Mouse (Mus musculus): ENCODE results near the gene Kbtbd4. TPM values are rescaled to one million over a fixed set of nuclear protein-coding genes. Genes with fewer than 3 reads are reported as not detected.

Gene Kbtbd4
- total and polyA plus RNA-seq, 3 experiments = 21.9 to 23.1 TPM; not detected in 1

DNA sequence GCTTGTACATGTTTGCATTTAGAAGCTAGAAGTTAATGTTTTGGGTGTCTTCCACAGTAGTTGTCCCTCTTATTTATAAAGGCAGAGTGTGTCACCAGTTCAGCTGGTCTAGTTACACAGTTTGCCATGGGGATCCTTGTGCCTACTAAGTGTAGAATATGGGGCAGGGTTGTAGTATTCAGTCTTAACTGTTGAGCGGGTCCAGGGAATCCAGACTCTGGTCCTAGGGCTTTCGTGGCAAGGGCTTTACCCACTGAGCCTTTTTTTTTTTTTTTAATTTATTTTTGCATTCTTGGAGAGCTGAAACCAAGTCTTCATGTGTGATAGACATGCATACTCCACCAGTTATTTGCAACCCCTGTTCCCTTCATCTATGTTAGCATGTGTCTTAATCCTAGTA lies 43.1 kb upstream of the Kbtbd4 start:
- H3K4me3 ChIP-seq (ENCODE audit: control insufficient read depth in 1 of 2, insufficient read depth in 1 of 2, low read depth in 2 of 2, low read length in 2 of 2) = no peak overlapping the region
- no peaks in the 10 kb centered on the region for H3K27me3 ChIP-seq (ENCODE audit: control insufficient read depth in 1 of 2, insufficient read depth in 2 of 2, low read length in 2 of 2)
- no peak for DNase-seq (ENCODE audit: low read depth, low spot score)
- no peaks in the 10 kb centered on the region for H3K4me1 ChIP-seq (ENCODE audit: control insufficient read depth in 1 of 2, insufficient read depth in 2 of 2, low read length in 2 of 2)
- no peak for TF ChIP-seq MYC (IDR thresholded peaks at IDR 0.05; ENCODE audit: low read depth, low read length)
- TF ChIP-seq POLR2A (IDR thresholded peaks at IDR 0.05; ENCODE audit: control insufficient read depth in 1 of 2, insufficient read depth in 1 of 2, low read depth in 1 of 2, low read length in 2 of 2, poor library complexity in 1 of 2) = no peak
- no peak for TF ChIP-seq ZMIZ1 (IDR thresholded peaks at IDR 0.05; ENCODE audit: low read depth, low read length)
- no peak for TF ChIP-seq CHD2 (IDR thresholded peaks at IDR 0.05; ENCODE audit: low read length)
- TF ChIP-seq MAFK (IDR thresholded peaks at IDR 0.05; ENCODE audit: borderline replicate concordance, low read depth, low read length) = no peak
- no peak for TF ChIP-seq TCF12 (IDR thresholded peaks at IDR 0.05; ENCODE audit: low read depth, low read length)
- no peak for TF ChIP-seq MAZ (IDR thresholded peaks at IDR 0.05; ENCODE audit: low read depth, low read length)
- TF ChIP-seq USF1 (IDR thresholded peaks at IDR 0.05; ENCODE audit: low read depth, low read length) = no peak
- no peak for TF ChIP-seq CHD1 (IDR thresholded peaks at IDR 0.05; ENCODE audit: low read depth, low read length)
- no peak for TF ChIP-seq ZNF384 (IDR thresholded peaks at IDR 0.05; ENCODE audit: low read depth, low read length)
- no peak for TF ChIP-seq MYB (IDR thresholded peaks at IDR 0.05; ENCODE audit: low read depth, low read length)
- no peak for TF ChIP-seq RCOR1 (IDR thresholded peaks at IDR 0.05; ENCODE audit: low read depth, low read length)
- no peak for TF ChIP-seq HCFC1 (IDR thresholded peaks at IDR 0.05; ENCODE audit: low read depth, low read length)
- H3K9ac ChIP-seq (ENCODE audit: control insufficient read depth, low read depth, low read length, poor library complexity, severe bottlenecking) = no peak overlapping the region
- H3K9me3 ChIP-seq (replicated peaks; ENCODE audit: insufficient read depth, low read length) = no peaks in the 10 kb centered on the region
- H3K79me2 ChIP-seq (ENCODE audit: control insufficient read depth, insufficient read depth, low read length, poor library complexity) = no peaks in the 10 kb centered on the region
- H3K36me3 ChIP-seq (ENCODE audit: control insufficient read depth in 1 of 2, insufficient read depth in 2 of 2, low read length in 2 of 2) = peaks cover 0 to 36% of the 10 kb centered on the region in 2 experiments; a peak in 2 of 4 replicates
- H3K27ac ChIP-seq (ENCODE audit: control insufficient read depth, low read depth, low read length) = no peak overlapping the region

DNA sequence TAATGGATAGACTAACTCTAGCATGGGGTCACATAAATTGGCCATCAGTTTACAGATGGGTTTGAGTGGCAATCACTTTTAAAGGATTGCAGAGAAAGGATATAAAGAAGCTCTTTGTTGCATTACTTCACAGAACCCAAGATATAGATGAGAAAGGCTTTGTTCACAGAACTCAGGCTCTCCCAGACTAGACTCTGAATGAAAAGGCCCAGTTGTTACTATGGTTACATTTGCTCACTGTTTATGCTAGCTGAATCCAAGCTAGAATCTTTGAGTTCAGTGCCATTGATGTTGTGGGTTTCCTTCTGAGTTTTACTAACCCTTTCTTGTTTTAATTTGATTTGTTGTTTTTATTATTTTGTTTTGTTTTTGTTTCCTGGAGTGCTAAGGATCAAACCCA lies 40.4 kb upstream of the Kbtbd4 start:
- no peak overlapping the region for H3K27ac ChIP-seq (ENCODE audit: control insufficient read depth, low read depth, low read length)
- H3K79me2 ChIP-seq (ENCODE audit: control insufficient read depth, insufficient read depth, low read length, poor library complexity) = no peaks in the 10 kb centered on the region
- no peaks in the 10 kb centered on the region; a peak in 1 of 4 replicates for H3K4me1 ChIP-seq (ENCODE audit: control insufficient read depth in 1 of 2, insufficient read depth in 2 of 2, low read length in 2 of 2)
- no peaks in the 10 kb centered on the region for H3K9me3 ChIP-seq (replicated peaks; ENCODE audit: insufficient read depth, low read length)
- TF ChIP-seq EP300 (IDR thresholded peaks at IDR 0.05; ENCODE audit: low read depth in 1 of 2, low read length in 2 of 2) (no peak), MEF2A (IDR thresholded peaks at IDR 0.05; ENCODE audit: extremely low read depth, insufficient replicate concordance, low read depth, low read length, poor library complexity, severe bottlenecking) (no peak), MXI1 (IDR thresholded peaks at IDR 0.05; ENCODE audit: low read depth, low read length) (no peak), TBP (IDR thresholded peaks at IDR 0.05; ENCODE audit: low read depth, low read length) (no peak), CHD1 (IDR thresholded peaks at IDR 0.05; ENCODE audit: low read depth, low read length) (no peak), NELFE (IDR thresholded peaks at IDR 0.05; ENCODE audit: low read depth, low read length) (no peak), TCF12 (IDR thresholded peaks at IDR 0.05; ENCODE audit: low read depth, low read length) (no peak), RAD21 (IDR thresholded peaks at IDR 0.05; ENCODE audit: low read depth, low read length) (no peak), HCFC1 (IDR thresholded peaks at IDR 0.05; ENCODE audit: low read depth, low read length) (no peak), POLR2A (IDR thresholded peaks at IDR 0.05; ENCODE audit: control insufficient read depth in 1 of 2, insufficient read depth in 1 of 2, low read depth in 1 of 2, low read length in 2 of 2, poor library complexity in 1 of 2) (no peak), CTCF (IDR thresholded peaks at IDR 0.05 in 2 of 3, conservative IDR thresholded peaks at IDR 0.05 in 1 of 3; ENCODE audit: control insufficient read depth in 1 of 3, insufficient read depth in 1 of 3, low read depth in 2 of 3, low read length in 3 of 3, poor library complexity in 1 of 3, severe bottlenecking in 1 of 3) (no peak), CHD2 (IDR thresholded peaks at IDR 0.05; ENCODE audit: low read length) (no peak), SMC3 (IDR thresholded peaks at IDR 0.05; ENCODE audit: low read depth, low read length) (no peak), TAL1 (IDR thresholded peaks at IDR 0.05; ENCODE audit: low read length) (no peak), MAFK (IDR thresholded peaks at IDR 0.05; ENCODE audit: borderline replicate concordance, low read depth, low read length) (no peak), BHLHE40 (IDR thresholded peaks at IDR 0.05; ENCODE audit: borderline replicate concordance, low read depth, low read length) (no peak), E2F4 (IDR thresholded peaks at IDR 0.05; ENCODE audit: borderline replicate concordance, low read depth, low read length) (no peak), SIN3A (IDR thresholded peaks at IDR 0.05; ENCODE audit: low read length) (no peak), MYB (IDR thresholded peaks at IDR 0.05; ENCODE audit: low read depth, low read length) (no peak), ETS1 (IDR thresholded peaks at IDR 0.05; ENCODE audit: low read depth, low read length) (no peak)
- H3K4me3 ChIP-seq (ENCODE audit: control insufficient read depth in 1 of 2, insufficient read depth in 1 of 2, low read depth in 2 of 2, low read length in 2 of 2) = no peak overlapping the region
- H3K9ac ChIP-seq (ENCODE audit: control insufficient read depth, low read depth, low read length, poor library complexity, severe bottlenecking) = no peak overlapping the region
- no peak for DNase-seq (ENCODE audit: low read depth, low spot score)
- H3K36me3 ChIP-seq (ENCODE audit: control insufficient read depth in 1 of 2, insufficient read depth in 2 of 2, low read length in 2 of 2) = peaks cover 0 to 21% of the 10 kb centered on the region in 2 experiments; a peak in 2 of 4 replicates
- H3K27me3 ChIP-seq (ENCODE audit: control insufficient read depth in 1 of 2, insufficient read depth in 2 of 2, low read length in 2 of 2) = no peaks in the 10 kb centered on the region
